Mouse (Mus musculus): ENCODE results near the gene Armh3.

DNA sequence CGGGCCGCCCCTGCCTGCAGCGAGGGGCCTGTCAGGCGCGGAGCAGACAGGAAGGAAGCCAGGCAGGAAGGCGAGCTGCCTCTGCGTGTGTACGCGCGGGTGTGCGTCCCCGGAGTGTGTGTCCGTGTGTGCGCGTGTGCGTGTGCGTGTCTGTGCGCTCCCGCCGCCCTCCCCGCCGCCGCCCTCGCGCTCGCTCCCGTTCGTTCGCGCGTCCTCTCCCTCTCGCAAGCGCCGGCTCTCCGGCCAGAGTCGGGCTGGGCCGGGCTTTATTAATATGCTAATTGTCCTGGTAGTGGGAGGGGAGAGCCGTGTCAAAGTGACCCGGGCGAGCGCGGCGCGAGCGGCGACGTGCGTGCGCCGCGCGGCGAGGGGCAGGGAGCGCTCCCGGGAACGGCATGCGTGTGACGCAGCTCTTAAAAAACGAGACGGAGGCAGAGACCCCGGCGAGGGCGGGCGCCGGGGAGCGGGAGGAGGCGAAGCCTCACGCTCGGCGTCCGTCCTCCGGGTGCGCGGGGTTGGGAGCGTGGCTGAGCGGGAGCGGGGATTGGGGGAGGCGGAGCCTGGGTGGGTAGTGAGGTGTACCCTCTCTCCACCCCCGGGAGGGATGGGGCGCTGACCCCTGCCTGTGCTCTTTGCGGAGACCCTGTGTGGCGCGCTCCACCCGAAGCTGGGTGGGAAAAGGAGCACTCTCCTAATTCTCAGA, 46.9 kb upstream of the Armh3 start, which contains the start of gene Ldb1:
- no peak for TF ChIP-seq EP300 (IDR thresholded peaks at IDR 0.05; ENCODE audit: insufficient read depth, low read depth, low read length)
- TF ChIP-seq CTCF (IDR thresholded peaks at IDR 0.05), result no peak
